Mouse (Mus musculus) heart, embryonic 13.5 days (tissue): ENCODE measurements around the gene Icam1. TPM values are rescaled to one million over a fixed set of nuclear protein-coding genes. Genes with fewer than 3 reads are reported as not detected.

Source experiments
- ATAC-seq: fragments of 200-750 bp; cut with Nextera tagmentation; 2 replicates; pipeline ENCODE4 v1.8.0; 2017; ENCODE audit warnings: moderate TSS enrichment; ENCODE audit not compliant: insufficient number of reproducible peaks, low FRiP score, low TSS enrichment; ENCODE audit errors: extremely low read depth
- H3K27ac ChIP-seq: fragments of 300-500 bp; sonication (generic); replicated peaks from 2 replicates; pipeline ENCODE4 v1.5.1; 2015; ENCODE audit warnings: moderate library complexity, mild to moderate bottlenecking, inconsistent platforms
- H3K27me3 ChIP-seq: fragments of 300-500 bp; sonication (generic); replicated peaks from 2 replicates; pipeline ENCODE4 v1.6.1; 2015; ENCODE audit warnings: mild to moderate bottlenecking, inconsistent platforms
- H3K36me3 ChIP-seq: fragments of 300-500 bp; sonication (generic); 2 replicates; pipeline ENCODE4 v1.6.1; 2015; ENCODE audit warnings: mild to moderate bottlenecking, inconsistent platforms
- H3K4me1 ChIP-seq: fragments of 300-500 bp; sonication (generic); 2 replicates; pipeline ENCODE4 v1.6.1; 2015; ENCODE audit warnings: inconsistent platforms
- H3K4me2 ChIP-seq: fragments of 300-500 bp; sonication (generic); 2 replicates; pipeline ENCODE4 v1.6.1; 2015; ENCODE audit warnings: inconsistent platforms, mild to moderate bottlenecking, moderate library complexity
- H3K4me3 ChIP-seq: fragments of 300-500 bp; sonication (generic); 2 replicates; pipeline ENCODE4 v1.5.1; 2015; ENCODE audit warnings: moderate library complexity, mild to moderate bottlenecking, inconsistent platforms
- H3K9ac ChIP-seq: fragments of 300-500 bp; sonication (generic); 2 replicates; pipeline ENCODE4 v1.6.1; 2015; ENCODE audit warnings: inconsistent platforms, mild to moderate bottlenecking, moderate library complexity
- H3K9me3 ChIP-seq: fragments of 300-500 bp; sonication (generic); 2 replicates; pipeline ENCODE4 v1.6.1; 2016; ENCODE audit warnings: inconsistent platforms
- WGBS: fragments of 180-500 bp; shearing (Covaris S2); methylation state at CpG from one replicate; pipeline ENCODE4 v1.1.7; 2015; ENCODE audit warnings: mixed read lengths; 5-methylcytosine and 5-hydroxymethylcytosine counted together
- microRNA counts: library from miRNA; unstranded; fragments of <30 nt; microRNA quantifications from one replicate; lab custom pipeline; 2016
- microRNA-seq: library from miRNA; unstranded; fragments of <30 nt; microRNA quantifications from one replicate; pipeline ENCODE4, GENCODE M21; 2016
- polyA plus RNA-seq: library from polyadenylated mRNA; unstranded; fragments of >200 nt; fragmentation: Nextera tagmentation; extraction: Ambion mirVana; gene quantifications from 2 replicates; pipeline ENCODE4 v1.2.1, GENCODE M21; 2015

Icam1 gene
- polyA plus RNA-seq, 1 experiment from 2014 or later = 11.6 TPM

GRCm38 (mm10) chr9:21067006-21067684, 51.4 kb downstream of the Icam1 start, which contains the start of gene Zglp1:
Gene Zglp1 (minus strand): TSS chr9:21067093.
- Histone ChIP-seq H3K4me3 (no peak within 1 kb of the TSS), H3K9me3 (no peaks in the 10 kb centered on the region), H3K4me1 (peaks cover 6% of the 10 kb centered on the region), H3K9ac (no peak within 1 kb of the TSS), H3K27me3 (no peaks in the 10 kb centered on the region), H3K27ac (no peak within 1 kb of the TSS), H3K4me2 (no peak within 1 kb of the TSS), H3K36me3 (peaks cover 87% of the 10 kb centered on the region)
- 78% methylated on average over 27 of the region's 27 CpGs for WGBS
- 0 out of 2 replicates have a peak, but pooled peaks have one; percentile 7 for ATAC-seq

DNA sequence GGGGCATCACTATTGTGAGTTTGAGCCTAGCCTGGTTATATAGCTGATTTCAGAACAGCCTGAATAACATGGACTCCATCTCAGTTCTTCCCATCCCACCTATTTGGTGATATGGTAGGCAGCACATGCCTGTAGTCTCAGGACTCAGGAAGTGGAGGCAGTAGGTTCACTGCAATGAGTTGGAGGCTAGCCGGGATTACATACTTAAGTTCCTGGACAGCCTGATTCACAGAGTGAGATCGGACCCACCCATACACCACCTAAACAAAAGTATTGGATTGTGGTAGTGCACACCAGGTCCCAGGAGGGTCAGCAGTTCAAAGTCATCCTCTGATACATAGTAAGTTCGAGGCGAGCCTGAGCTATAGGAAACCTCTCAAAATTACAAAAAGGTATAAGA, 56.9 kb downstream of the Icam1 start:
- WGBS = 7% methylated on average over 4 of the region's 4 CpGs
- no peaks in the 10 kb centered on the region for H3K27me3 ChIP-seq
- peak overlapping the region; percentile 86 for H3K4me3 ChIP-seq
- peaks cover 19% of the 10 kb centered on the region for H3K4me1 ChIP-seq
- ATAC-seq = no peak
- peaks cover 74% of the 10 kb centered on the region for H3K36me3 ChIP-seq
- peak overlapping the region; percentile 87 for H3K4me2 ChIP-seq
- H3K9ac ChIP-seq = peak overlapping the region; percentile 92
- no peaks in the 10 kb centered on the region for H3K9me3 ChIP-seq
- H3K27ac ChIP-seq = peak overlapping the region; percentile 71

GRCm38 (mm10) chr9:21073044-21073840, 57.5 kb downstream of the Icam1 start, which contains the start of the genes Gm49373 and Fdx1l:
Gene Gm49373 (minus strand): TSS chr9:21073096.
Gene Fdx1l (minus strand): TSS chr9:21073614.
- Histone ChIP-seq H3K4me1 (peaks cover 19% of the 10 kb centered on the region), H3K27ac (peak within 1 kb of the TSS; percentile 71), H3K9ac (peak within 1 kb of the TSS; percentile 92), H3K36me3 (peaks cover 74% of the 10 kb centered on the region), H3K9me3 (no peaks in the 10 kb centered on the region), H3K4me3 (peak within 1 kb of the TSS; percentile 86), H3K4me2 (peak within 1 kb of the TSS; percentile 87), H3K27me3 (no peaks in the 10 kb centered on the region)
- ATAC-seq = peak; percentile 74; the same call in 1 of the 2 replicates
- WGBS = 3% methylated on average over 58 of the region's 58 CpGs

DNA sequence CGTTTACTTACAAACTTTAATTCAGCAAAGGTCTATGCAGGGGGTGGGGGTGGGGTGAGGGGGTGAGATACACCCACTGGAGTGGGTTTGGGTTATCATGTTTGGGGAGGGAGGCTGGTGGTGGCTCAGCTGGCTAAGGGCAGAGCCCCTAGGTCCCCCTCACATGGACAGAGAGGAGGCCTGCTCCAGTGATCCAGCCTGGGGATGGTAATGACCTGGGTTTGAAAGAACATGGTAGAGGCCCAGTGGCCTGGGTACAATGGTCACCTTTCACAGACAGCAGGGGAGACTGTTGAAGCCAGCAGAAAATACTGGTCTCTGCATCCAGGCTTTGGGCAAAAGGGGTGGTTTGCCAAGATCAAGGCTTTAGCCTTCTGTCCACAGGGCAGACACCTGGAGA, 58.4 kb downstream of the Icam1 start:
- peak overlapping the region; percentile 71; the same call in 1 of the 2 replicates for H3K27ac ChIP-seq
- H3K4me1 ChIP-seq = peaks cover 19% of the 10 kb centered on the region
- H3K36me3 ChIP-seq = peaks cover 79% of the 10 kb centered on the region
- 74% methylated on average over 1 of the region's 1 CpGs for WGBS
- no peak overlapping the region for H3K4me2 ChIP-seq
- no peak overlapping the region for H3K4me3 ChIP-seq
- H3K27me3 ChIP-seq = no peaks in the 10 kb centered on the region
- ATAC-seq = no peak
- H3K9me3 ChIP-seq = no peaks in the 10 kb centered on the region
- no peak overlapping the region for H3K9ac ChIP-seq

- Histone ChIP-seq H3K27ac (no peak overlapping the region), H3K4me3 (no peak overlapping the region), H3K4me2 (no peak overlapping the region), H3K4me1 (peaks cover 19% of the 10 kb centered on the region), H3K9ac (no peak overlapping the region), H3K27me3 (no peaks in the 10 kb centered on the region), H3K36me3 (peaks cover 79% of the 10 kb centered on the region), H3K9me3 (no peaks in the 10 kb centered on the region)
- no peak for ATAC-seq
- 88% methylated on average over 3 of the region's 3 CpGs for WGBS
Observed at GRCm38 (mm10) chr9:21075625-21076024, 59.8 kb downstream of the Icam1 start.

MicroRNAs encoded within 50 kb of the gene (microRNA counts, 519-probe panel; counts per million panel counts)
- 4,094 counts per million, percentile 75 among the panel's probes with 10 or more counts for microRNA mmu-miR-1900 (lab: Ali Mortazavi, UCI)

Small RNA genes within 50 kb of the gene (microRNA-seq; reads per million reads assigned to microRNA genes)
- gene Mir1900 (not detected), gene Mir7082 (0.61 reads per million)

Other genes starting within 250 kb of the Icam1 start
- gene Col5a3, start 200.9 kb upstream of the Icam1 start, polyA plus RNA-seq = 0.04 and 0.15 TPM in 2 replicates
- not detected in 2 replicates for gene Rdh8, start 197.5 kb upstream of the Icam1 start, polyA plus RNA-seq
- gene A230050P20Rik, start 147.3 kb upstream of the Icam1 start, polyA plus RNA-seq = 6.5 and 6.9 TPM in 2 replicates
- 2.5 and 3.1 TPM in 2 replicates for gene Angptl6, start 136.3 kb upstream of the Icam1 start, polyA plus RNA-seq
- gene Ppan, start 127.8 kb upstream of the Icam1 start, polyA plus RNA-seq = 40.6 and 41.9 TPM in 2 replicates
- 214 and 249 TPM in 2 replicates for gene Eif3g, start 117.4 kb upstream of the Icam1 start, polyA plus RNA-seq
- 58.7 and 59.8 TPM in 2 replicates for gene Dnmt1, start 56.1 kb upstream of the Icam1 start, polyA plus RNA-seq
- gene S1pr2, start 39.2 kb upstream of the Icam1 start, polyA plus RNA-seq = 19.4 and 21.9 TPM in 2 replicates
- 124 and 139 TPM in 2 replicates for gene Mrpl4, start 13.2 kb upstream of the Icam1 start, polyA plus RNA-seq
- gene Icam4, start 13.4 kb downstream of the Icam1 start, polyA plus RNA-seq = 3.1 and 8.3 TPM in 2 replicates
- 0.04 and 0.05 TPM in 2 replicates for gene Icam5, start 16.1 kb downstream of the Icam1 start, polyA plus RNA-seq
- 0.51 and 0.87 TPM in 2 replicates for gene Zglp1, start 51.1 kb downstream of the Icam1 start, polyA plus RNA-seq
- gene Gm49373, start 57.1 kb downstream of the Icam1 start, polyA plus RNA-seq = 0.36 and 0.55 TPM in 2 replicates
- gene Fdx1l, start 57.6 kb downstream of the Icam1 start, polyA plus RNA-seq = 51.1 and 53.4 TPM in 2 replicates
- 1.6 and 1.7 TPM in 2 replicates for gene Gm38431, start 76.0 kb downstream of the Icam1 start, polyA plus RNA-seq
- 45.2 and 47.3 TPM in 2 replicates for gene Raver1, start 76.0 kb downstream of the Icam1 start, polyA plus RNA-seq
- gene Tyk2, start 115.3 kb downstream of the Icam1 start, polyA plus RNA-seq = 13.7 and 14.0 TPM in 2 replicates
- 222 and 230 TPM in 2 replicates for gene Cdc37, start 134.0 kb downstream of the Icam1 start, polyA plus RNA-seq
- gene Pde4a, start 149.7 kb downstream of the Icam1 start, polyA plus RNA-seq = 9.5 and 11.3 TPM in 2 replicates
- gene Keap1, start 223.4 kb downstream of the Icam1 start, polyA plus RNA-seq = 51.1 and 52.7 TPM in 2 replicates
- 0.07 and 0.11 TPM in 2 replicates for gene S1pr5, start 232.5 kb downstream of the Icam1 start, polyA plus RNA-seq
- gene Atg4d, start 249.3 kb downstream of the Icam1 start, polyA plus RNA-seq = 41.6 and 51.4 TPM in 2 replicates